Comparison of ENCODE assay signal across 16 mouse cellular contexts in genomic region chr7:137773051-137773964, GRCm38 (mm10).
DNase-seq lines count a peak whose midpoint lies in the region; ATAC-seq and TF ChIP-seq lines count a peak whose summit lies in the region.
"Had no signal": no experiment of that assay in that cellular context is flagged by ENCODE, and none has a peak within 500 bp of the region (broad histone marks: within the 10 kb centered on the region; RNA-seq: fewer than 3 reads in every experiment).

No protein-coding gene starts in this region.

- no peaks in the 10 kb centered on the region for H3K9me3 ChIP-seq in midbrain, embryonic 10.5 days (replicated peaks)
- no peaks in the 10 kb centered on the region for H3K9me3 ChIP-seq in midbrain, embryonic 11.5 days (ENCODE audit: control insufficient read depth, low read length)
- no peaks in the 10 kb centered on the region for H3K9me3 ChIP-seq in forebrain, embryonic 12.5 days
- no peaks in the 10 kb centered on the region for H3K9me3 ChIP-seq in hindbrain, embryonic 16.5 days (ENCODE audit: control insufficient read depth, low read length)
- H3K9me3 ChIP-seq: embryonic facial prominence, embryonic 10.5 days; kidney, embryonic 15.5 days had no signal

- H3K4me2 ChIP-seq in midbrain, embryonic 11.5 days, result no peak overlapping the region
- no peak overlapping the region for H3K4me2 ChIP-seq in forebrain, embryonic 12.5 days
- no peak overlapping the region for H3K4me2 ChIP-seq in hindbrain, embryonic 16.5 days (ENCODE audit: low read length)
- H3K4me2 ChIP-seq: kidney, embryonic 15.5 days had no signal

- no peak for ATAC-seq in midbrain, embryonic 11.5 days (ENCODE audit: low FRiP score)
- peak; percentile 33; the same call in 1 of the 2 replicates for ATAC-seq in forebrain, embryonic 12.5 days (ENCODE audit: low FRiP score)
- no peak; the same call in 1 of the 2 replicates for ATAC-seq in hindbrain, embryonic 16.5 days
- ATAC-seq: inflammation-experienced regulatory T-cells, adult 6 months had no signal

- no peak for DNase-seq in midbrain, embryonic 10.5 days (ENCODE audit: low spot score)
- no peak for DNase-seq in midbrain, embryonic 11.5 days (ENCODE audit: low spot score, missing footprints)
- DNase-seq in right cerebral cortex, adult 18-20 months, result no peak
- DNase-seq in spleen, adult 12 weeks (ENCODE audit: low spot score), result no peak
- DNase-seq in gastrocnemius, adult 2 months, result no peak
- DNase-seq: adrenal gland, adult 8-10 months; cerebellum, postnatal 25 days; heart, adult 18-20 months had no signal

- peaks cover 3% of the 10 kb centered on the region; the same call in 1 of the 2 replicates for H3K4me1 ChIP-seq in midbrain, embryonic 10.5 days
- no peaks in the 10 kb centered on the region for H3K4me1 ChIP-seq in midbrain, embryonic 11.5 days (ENCODE audit: control insufficient read depth, insufficient read depth, low read length)
- H3K4me1 ChIP-seq in forebrain, embryonic 12.5 days, result peaks cover 11% of the 10 kb centered on the region
- peaks cover 10% of the 10 kb centered on the region for H3K4me1 ChIP-seq in hindbrain, embryonic 16.5 days (ENCODE audit: control insufficient read depth, insufficient read depth, low read depth, low read length)
- H3K4me1 ChIP-seq: kidney, embryonic 15.5 days had no signal

- H3K36me3 ChIP-seq in midbrain, embryonic 10.5 days, result no peaks in the 10 kb centered on the region
- no peaks in the 10 kb centered on the region for H3K36me3 ChIP-seq in midbrain, embryonic 11.5 days (ENCODE audit: control insufficient read depth, insufficient read depth, low read length)
- no peaks in the 10 kb centered on the region for H3K36me3 ChIP-seq in forebrain, embryonic 12.5 days (replicated peaks)
- H3K36me3 ChIP-seq in hindbrain, embryonic 16.5 days (ENCODE audit: control insufficient read depth, insufficient read depth, low read length), result no peaks in the 10 kb centered on the region
- H3K36me3 ChIP-seq: embryonic facial prominence, embryonic 10.5 days; G1E; kidney, embryonic 15.5 days had no signal

- no peak overlapping the region for H3K9ac ChIP-seq in midbrain, embryonic 11.5 days (ENCODE audit: low read length)
- H3K9ac ChIP-seq in forebrain, embryonic 12.5 days, result no peak overlapping the region
- H3K9ac ChIP-seq in hindbrain, embryonic 16.5 days (ENCODE audit: low read depth, low read length), result no peak overlapping the region; the same call in 1 of the 2 replicates
- H3K9ac ChIP-seq: kidney, embryonic 15.5 days had no signal

- TF ChIP-seq CTCF in gastrocnemius, adult 2 months (IDR thresholded peaks at IDR 0.05), result no peak

- intact Hi-C loops in gastrocnemius, adult 2 months (cut with DNase I), result no loop called here

- 83% methylated on average over 7 of the region's 7 CpGs for WGBS in midbrain, embryonic 10.5 days
- WGBS in midbrain, embryonic 11.5 days, result 84% methylated on average over 7 of the region's 7 CpGs
- 57% methylated on average over 7 of the region's 7 CpGs for WGBS in forebrain, embryonic 12.5 days
- WGBS in hindbrain, embryonic 16.5 days, result 58% methylated on average over 7 of the region's 7 CpGs

- H3K27me3 ChIP-seq in midbrain, embryonic 10.5 days (ENCODE audit: low read depth, poor library complexity, severe bottlenecking), result no peaks in the 10 kb centered on the region
- no peaks in the 10 kb centered on the region for H3K27me3 ChIP-seq in midbrain, embryonic 11.5 days (ENCODE audit: control insufficient read depth, insufficient read depth, low read length)
- H3K27me3 ChIP-seq in forebrain, embryonic 12.5 days, result no peaks in the 10 kb centered on the region
- no peaks in the 10 kb centered on the region for H3K27me3 ChIP-seq in hindbrain, embryonic 16.5 days (replicated peaks; ENCODE audit: control insufficient read depth, insufficient read depth, low read length)
- H3K27me3 ChIP-seq: kidney, embryonic 15.5 days had no signal

- H3K4me3 ChIP-seq in midbrain, embryonic 10.5 days, result no peak overlapping the region
- no peak overlapping the region for H3K4me3 ChIP-seq in midbrain, embryonic 11.5 days (ENCODE audit: low read depth, low read length)
- no peak overlapping the region for H3K4me3 ChIP-seq in forebrain, embryonic 12.5 days (replicated peaks)
- no peak overlapping the region for H3K4me3 ChIP-seq in hindbrain, embryonic 16.5 days (ENCODE audit: low read length)
- H3K4me3 ChIP-seq in gastrocnemius, adult 2 months, result no peak overlapping the region
- H3K4me3 ChIP-seq: embryonic facial prominence, embryonic 10.5 days; erythroblast, embryonic 14.5 days; kidney, embryonic 15.5 days; left cerebral cortex, adult 2 months had no signal

- 0 out of 2 replicates have a peak overlapping the region, but pooled peaks have one; percentile 0 for H3K27ac ChIP-seq in midbrain, embryonic 10.5 days (replicated peaks)
- no peak overlapping the region for H3K27ac ChIP-seq in midbrain, embryonic 11.5 days (ENCODE audit: low read depth, low read length)
- H3K27ac ChIP-seq in forebrain, embryonic 12.5 days, result peak overlapping the region; percentile 66
- peak overlapping the region; percentile 44; the same call in 1 of the 2 replicates for H3K27ac ChIP-seq in hindbrain, embryonic 16.5 days (ENCODE audit: low read depth, low read length)
- no peak overlapping the region for H3K27ac ChIP-seq in gastrocnemius, adult 2 months
- H3K27ac ChIP-seq: embryonic facial prominence, embryonic 10.5 days; kidney, embryonic 15.5 days; left cerebral cortex, adult 2 months had no signal

Comparison
In these comparisons a context has a peak if more than half of its experiments do, and no peak if none do; other contexts are left out.
1. H3K27ac ChIP-seq: peak in midbrain, embryonic 10.5 days (single experiment), forebrain, embryonic 12.5 days (single experiment) and hindbrain, embryonic 16.5 days (single experiment); none in midbrain, embryonic 11.5 days (single experiment) and gastrocnemius, adult 2 months (single experiment).